Mouse (Mus musculus): ENCODE measurements at regions not wholly inside any gene's neighbourhood (a gene's known extent, or its start where the extent isn't known, plus 50 kb on each side); places are given as distances from the start of the nearest gene placed in this dataset.

- intact Hi-C loops (cut with DNase I) = no loop called here
Measured at GRCm38 (mm10) chr1:193430231-193430630, 60.1 kb upstream of the Camk1g start.

GRCm38 (mm10) chr1:193423653-193424075 lies 53.6 kb upstream of the Camk1g start:
- intact Hi-C loops (cut with DNase I) = no loop called here

- intact Hi-C loops (cut with DNase I) = no loop called here
Measured at GRCm38 (mm10) chr1:193422886-193423285, 52.8 kb upstream of the Camk1g start.

- intact Hi-C loops (cut with DNase I) = no loop called here
Measured at GRCm38 (mm10) chr1:193421820-193422219, 51.7 kb upstream of the Camk1g start.

- intact Hi-C loops (cut with DNase I) = no loop called here
Measured at GRCm38 (mm10) chr1:193421414-193421813, 51.3 kb upstream of the Camk1g start.

Small RNA genes lying in the stretch of these regions (microRNA-seq; reads per million reads assigned to microRNA genes)
- gene Mir205 = 0.62 to 1.1 reads per million in 2 experiments

Measured in adrenal gland (tissue).